Mouse (Mus musculus) heart, postnatal 14 days (tissue): ENCODE data around the gene Defb46. TPM values are rescaled to one million over a fixed set of nuclear protein-coding genes. Genes with fewer than 3 reads are reported as not detected.

Experiments
- DNase-seq, 2 experiments: peaks; one replicate each; pipeline ENCODE4 v3.0.0; 2021 to 2022
- intact Hi-C: fragments of 180-260 bp; cut with DNase I; formaldehyde crosslinking; loops from one replicate; pipeline ENCODE4 v1.15.1; 2025
- long read RNA-seq, 2 experiments: library from polyadenylated mRNA; stranded (forward); transcript quantifications; one replicate each; pipeline ENCODE4 v2.0.0; 2021
- total RNA-seq, 2 experiments: library from RNA; stranded (reverse); gene quantifications; 2 replicates each; pipeline ENCODE4 v1.2.3; 2021

Defb46 gene
- not detected for total RNA-seq
- long read RNA-seq, experiment 1, result 0 reads
- long read RNA-seq, experiment 2, result 0 reads

DNA sequence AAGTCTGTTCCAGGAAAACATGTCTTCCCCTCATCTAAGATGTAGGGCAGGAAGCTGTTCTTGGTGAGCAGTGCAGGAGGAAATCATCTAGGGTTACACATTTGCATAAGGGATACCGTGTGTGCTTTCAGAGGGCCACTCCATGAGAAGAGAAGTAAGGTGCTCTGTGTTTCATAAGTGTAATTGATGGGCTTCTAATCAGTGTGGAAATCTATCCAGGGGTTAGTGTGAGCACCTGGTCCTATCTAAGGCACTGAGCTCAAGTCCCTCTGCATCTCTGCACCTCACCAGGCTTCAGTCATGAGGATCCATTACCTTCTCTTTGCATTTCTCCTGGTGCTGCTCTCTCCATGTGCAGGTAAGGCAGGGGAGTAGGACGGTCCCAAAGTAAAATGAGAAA lies at the start of gene Defb46:
Defb46 (plus strand) TSS at position 301 of the 400 bp plus-strand sequence.
- DNase-seq, result no peak

DNA sequence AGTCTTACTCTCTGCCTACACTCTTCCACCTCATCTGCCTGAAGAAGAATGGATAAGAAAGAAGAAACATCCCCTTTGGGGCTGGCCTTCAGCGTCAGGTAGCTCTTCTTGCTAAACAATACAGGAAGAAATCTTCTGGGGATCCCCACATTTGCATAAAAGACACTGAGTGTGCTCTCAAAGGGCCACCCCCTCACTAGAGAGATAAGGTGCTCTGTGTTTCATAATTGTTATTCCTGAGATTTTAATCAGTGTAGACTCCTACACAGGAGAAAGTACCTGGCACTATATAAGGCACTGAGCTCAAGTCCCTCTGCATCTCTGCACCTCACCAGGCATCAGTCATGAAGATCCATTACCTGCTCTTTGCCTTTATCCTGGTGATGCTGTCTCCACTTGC lies 14.6 kb upstream of the Defb46 start, which contains the start of gene Defb6:
Defb6 (plus strand) TSS at position 318 of the 400 bp plus-strand sequence.
- intact Hi-C loops, result no loop called here
- no peak for DNase-seq

More for the DNA sequence above, at the start of gene Defb46:
- intact Hi-C loops, result no loop called here

DNA sequence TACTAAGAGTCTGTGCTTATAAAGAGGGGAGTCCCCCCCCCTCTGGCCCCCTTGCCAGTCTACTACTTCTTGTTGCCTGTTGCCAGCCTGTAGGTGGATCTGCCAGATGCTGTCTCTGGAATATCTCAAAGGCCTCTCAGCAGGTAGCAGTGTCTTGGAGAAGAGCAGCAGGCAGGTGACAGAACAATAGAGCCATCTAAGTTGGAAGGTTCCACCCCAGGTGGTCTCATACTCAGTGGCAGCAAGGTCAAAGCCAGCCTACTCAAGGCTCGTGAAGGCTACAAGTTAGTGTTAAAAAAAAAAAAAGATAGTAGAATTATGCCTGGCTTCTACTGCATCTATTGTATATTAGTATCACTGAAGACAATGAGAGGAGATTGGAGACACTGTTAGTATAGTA lies 1.6 kb upstream of the Defb46 start:
- no peak for DNase-seq
- intact Hi-C loops, result no loop called here

DNA sequence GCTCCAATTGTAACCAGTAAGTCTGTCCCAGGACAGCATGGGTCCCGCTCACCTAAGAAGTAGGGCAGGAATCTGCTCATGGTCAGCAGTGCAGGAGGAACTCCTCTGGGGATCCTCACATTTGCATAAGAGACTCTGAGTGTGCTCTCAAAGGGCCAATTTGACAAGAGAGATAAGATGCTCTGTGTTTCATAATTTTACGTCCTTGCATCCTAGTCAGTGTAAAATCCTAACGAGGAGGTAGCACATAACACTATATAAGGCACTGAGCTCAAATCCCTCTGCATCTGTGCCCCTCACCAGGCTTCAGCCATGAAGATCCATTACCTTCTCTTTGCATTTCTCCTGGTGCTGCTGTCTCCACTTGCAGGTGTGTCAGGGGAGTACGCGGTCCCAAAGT lies 7.6 kb downstream of the Defb46 start, which contains the start of gene Defb5:
Defb5 (plus strand) TSS at position 301 of the 400 bp plus-strand sequence.
- no peak for DNase-seq
- intact Hi-C loops, result no loop called here

DNA sequence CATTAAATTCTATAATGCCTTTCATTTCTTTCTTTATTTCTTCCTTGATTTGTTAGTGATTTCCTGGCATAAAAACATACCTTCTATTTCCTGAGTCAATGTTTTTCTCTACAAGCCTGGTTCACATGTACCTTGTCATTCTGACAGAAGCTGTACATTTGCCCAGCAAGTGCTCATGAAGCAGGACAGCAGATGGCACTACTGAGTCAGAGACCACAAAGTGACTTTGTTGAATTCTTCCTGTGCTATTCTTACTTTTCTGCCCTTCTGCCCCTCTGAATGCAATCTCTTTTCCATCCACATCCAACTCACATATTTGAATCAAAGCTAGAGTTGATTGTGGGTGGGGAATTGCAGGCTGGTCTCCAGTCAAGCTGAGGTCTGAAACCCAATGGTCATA lies 18.4 kb downstream of the Defb46 start:
- no peak for DNase-seq
- intact Hi-C loops, result no loop called here

DNA sequence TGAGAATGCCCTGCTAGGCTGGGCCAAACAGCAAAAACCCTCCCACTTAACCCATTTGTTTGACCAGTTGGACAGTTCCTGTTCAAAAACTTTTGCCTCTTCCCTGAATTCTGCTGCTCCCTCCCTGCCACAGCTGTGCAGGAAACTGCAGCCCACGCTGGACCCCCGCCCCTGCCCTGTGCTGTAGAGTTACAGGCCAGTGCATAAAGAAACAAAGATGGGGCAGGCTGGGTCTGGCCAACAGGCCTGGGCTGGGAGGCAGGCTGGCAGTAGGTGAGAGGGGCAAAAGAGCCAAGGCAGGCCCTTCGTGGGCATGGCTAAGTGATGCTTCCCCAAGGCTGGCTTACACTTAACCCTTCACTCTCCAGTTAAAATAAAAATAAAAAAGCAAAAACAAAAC lies 20.0 kb downstream of the Defb46 start:
- intact Hi-C loops, result no loop called here
- no peak for DNase-seq

Other genes starting within 250 kb of the Defb46 start
- gene Defb37, start 248.9 kb upstream of the Defb46 start, total RNA-seq, result not detected
- gene Defb38, start 213.3 kb upstream of the Defb46 start, total RNA-seq, result not detected
- gene Defb39, start 175.1 kb upstream of the Defb46 start, total RNA-seq, result not detected
- not detected for gene Defb12, start 125.1 kb upstream of the Defb46 start, total RNA-seq
- gene Defb34, start 116.2 kb upstream of the Defb46 start, total RNA-seq, result not detected
- not detected for gene Gm45826, start 99.1 kb upstream of the Defb46 start, total RNA-seq
- gene Defb14, start 45.6 kb upstream of the Defb46 start, total RNA-seq, result not detected
- gene Defb4, start 41.2 kb upstream of the Defb46 start, total RNA-seq, result not detected
- gene Defb6, start 14.4 kb upstream of the Defb46 start, total RNA-seq, result under 1 TPM in 1 of 2 experiments, not detected in 1; 0.90 TPM
- gene Defb5, start 7.7 kb downstream of the Defb46 start, total RNA-seq, result not detected
- gene Defb3, start 53.4 kb downstream of the Defb46 start, total RNA-seq, result not detected
- not detected for gene Defb8, start 207.7 kb downstream of the Defb46 start, total RNA-seq